Mouse (Mus musculus) forebrain, embryonic 10.5 days (tissue): ENCODE results near the gene Pklr. TPM values are rescaled to one million over a fixed set of nuclear protein-coding genes. Genes with fewer than 3 reads are reported as not detected.
A peak's percentile ranks its signal among the peaks of the same experiment; 100 is the strongest.
"Not testable (repeated sequence)": the region's sequence is repeated elsewhere in the genome, so short reads cannot be mapped to it uniquely, and the experiment has no call there.

Source experiments
- DNase-seq: peaks from one replicate; pipeline ENCODE4 v3.0.0-alpha.2; 2017; ENCODE audit warnings: low spot score; ENCODE audit errors: extremely low spot score
- H3K27ac ChIP-seq: fragments of 300-500 bp; sonication (generic); 2 replicates; pipeline ENCODE4 v1.5.1; 2016; ENCODE audit warnings: mild to moderate bottlenecking
- H3K27me3 ChIP-seq: fragments of 300-500 bp; sonication (generic); 2 replicates; pipeline ENCODE4 v1.6.1; 2016; ENCODE audit warnings: mild to moderate bottlenecking; ENCODE audit not compliant: poor library complexity, severe bottlenecking
- H3K36me3 ChIP-seq: fragments of 300-500 bp; sonication (generic); replicated peaks from 2 replicates; pipeline ENCODE4 v1.6.1; 2016; ENCODE audit warnings: mild to moderate bottlenecking, moderate library complexity
- H3K4me1 ChIP-seq: fragments of 300-500 bp; sonication (generic); 2 replicates; pipeline ENCODE4 v1.6.1; 2016
- H3K4me3 ChIP-seq: fragments of 300-500 bp; sonication (generic); 2 replicates; pipeline ENCODE4 v1.5.1; 2016; ENCODE audit warnings: mild to moderate bottlenecking, moderate library complexity
- H3K9me3 ChIP-seq: fragments of 300-500 bp; sonication (generic); 2 replicates; pipeline ENCODE4 v1.6.1; 2016; ENCODE audit warnings: mild to moderate bottlenecking, moderate library complexity
- WGBS: fragments of 180-500 bp; shearing (Covaris S2); methylation state at CpG from one replicate; pipeline ENCODE4 v1.1.7; 2016; 5-methylcytosine and 5-hydroxymethylcytosine counted together
- polyA plus RNA-seq: library from polyadenylated mRNA; unstranded; fragments of >200 nt; fragmentation: Nextera tagmentation; extraction: Ambion mirVana; gene quantifications from 2 replicates; pipeline ENCODE4 v1.2.1, GENCODE M21; 2016

Pklr gene
- polyA plus RNA-seq, 1 experiment from 2014 or later, result 5.6 TPM

DNA sequence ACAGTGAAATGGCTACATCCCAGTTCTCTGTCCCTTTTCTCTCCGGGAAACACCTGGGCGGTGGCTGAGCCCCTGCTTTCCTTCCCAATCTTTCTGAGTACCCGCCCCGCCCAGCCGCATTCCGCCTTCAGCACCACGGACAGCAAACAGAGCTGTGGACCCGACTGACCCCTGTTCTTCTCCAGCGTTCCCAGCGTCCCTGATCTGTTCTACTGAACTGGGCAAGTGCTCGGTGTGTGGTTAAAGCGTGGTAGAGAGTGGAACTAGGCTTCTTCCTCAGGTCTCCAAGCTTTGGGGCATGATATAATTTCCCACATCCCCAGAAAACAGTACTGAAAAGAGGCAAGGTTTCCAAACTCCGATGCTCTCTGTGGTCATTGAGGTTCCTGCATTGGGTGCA, 23.3 kb downstream of the Pklr start:
- H3K36me3 ChIP-seq, result no peaks in the 10 kb centered on the region
- peaks cover 21% of the 10 kb centered on the region for H3K27me3 ChIP-seq
- peak overlapping the region; percentile 77 for H3K4me3 ChIP-seq
- 2% methylated on average over 13 of the region's 13 CpGs for WGBS
- DNase-seq, result peak; percentile 76
- H3K4me1 ChIP-seq, result peaks cover 33% of the 10 kb centered on the region
- H3K27ac ChIP-seq, result no peak overlapping the region
- no peaks in the 10 kb centered on the region for H3K9me3 ChIP-seq

DNA sequence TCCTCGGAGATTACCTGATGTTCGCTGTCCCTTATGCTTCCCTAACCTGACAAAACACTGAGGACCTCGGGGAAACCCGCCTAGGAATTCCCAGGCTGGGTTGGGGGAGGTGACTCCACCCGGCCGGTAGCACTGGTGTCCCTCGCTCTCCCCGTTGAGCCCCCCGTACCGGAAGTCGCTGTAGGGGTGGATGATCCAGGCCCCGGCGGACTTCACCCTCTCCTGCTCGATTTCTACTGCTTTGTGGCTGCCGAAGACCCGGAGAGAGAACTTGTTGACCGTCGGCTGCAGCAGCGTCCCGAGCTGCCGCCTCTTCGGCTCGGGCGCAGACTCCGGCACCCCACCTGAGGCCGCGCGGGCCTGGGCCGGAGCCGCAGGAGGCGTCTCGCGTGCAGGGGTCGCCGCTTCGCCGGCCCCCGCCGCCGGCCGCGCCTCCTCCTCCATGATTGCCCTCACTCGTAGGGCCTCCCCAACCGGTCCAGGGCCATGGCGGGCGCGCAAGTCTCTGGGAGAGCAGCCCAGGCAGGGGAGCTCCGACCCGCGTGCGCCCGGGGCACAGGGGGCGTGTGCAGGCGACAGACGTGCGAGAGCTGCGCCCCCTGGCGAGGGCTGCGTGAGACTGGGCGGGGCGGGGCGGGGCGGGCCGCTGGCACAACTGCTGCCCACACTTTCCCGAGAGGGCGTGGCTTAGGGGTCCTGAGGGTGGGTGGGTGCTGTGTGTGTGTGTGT, 23.8 kb downstream of the Pklr start, which contains the start of gene Hcn3:
Gene Hcn3 (minus strand): TSS at position 581 of the 729 bp plus-strand sequence.
- under 1% methylated on average over 66 of the region's 66 CpGs for WGBS
- peak within 1 kb of the TSS; percentile 82 for H3K27ac ChIP-seq

DNA sequence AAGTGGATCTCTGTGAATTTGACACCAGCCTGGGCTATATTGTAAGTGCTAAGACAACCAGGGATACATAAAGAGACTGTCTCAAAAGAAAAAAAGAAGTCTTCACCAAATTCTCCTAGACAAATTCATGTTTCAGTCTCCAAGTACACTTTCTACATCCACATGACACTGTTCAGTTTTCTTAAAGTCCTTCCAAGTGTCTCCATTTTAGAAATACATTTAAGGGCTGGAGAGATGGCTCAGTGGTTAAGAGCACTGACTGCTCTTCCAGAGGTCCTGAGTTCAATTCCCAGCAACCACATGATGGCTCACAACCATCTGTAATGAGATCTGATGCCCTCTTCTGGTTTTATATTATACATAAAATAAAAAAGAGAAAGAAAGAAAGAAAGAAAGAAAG, 25.3 kb downstream of the Pklr start:
- Histone ChIP-seq H3K4me1 (peaks cover 49% of the 10 kb centered on the region), H3K27me3 (peaks cover 21% of the 10 kb centered on the region)
- not testable (repeated sequence) for H3K4me3 ChIP-seq, H3K9me3 ChIP-seq, DNase-seq, H3K36me3 ChIP-seq, H3K27ac ChIP-seq

More for the DNA sequence above, 23.8 kb downstream of the Pklr start, which contains the start of gene Hcn3:
- Histone ChIP-seq H3K4me1 (peaks cover 38% of the 10 kb centered on the region), H3K27me3 (peaks cover 21% of the 10 kb centered on the region), H3K4me3 (peak within 1 kb of the TSS; percentile 77), H3K9me3 (no peaks in the 10 kb centered on the region), H3K36me3 (no peaks in the 10 kb centered on the region)
- peak; percentile 77 for DNase-seq

DNA sequence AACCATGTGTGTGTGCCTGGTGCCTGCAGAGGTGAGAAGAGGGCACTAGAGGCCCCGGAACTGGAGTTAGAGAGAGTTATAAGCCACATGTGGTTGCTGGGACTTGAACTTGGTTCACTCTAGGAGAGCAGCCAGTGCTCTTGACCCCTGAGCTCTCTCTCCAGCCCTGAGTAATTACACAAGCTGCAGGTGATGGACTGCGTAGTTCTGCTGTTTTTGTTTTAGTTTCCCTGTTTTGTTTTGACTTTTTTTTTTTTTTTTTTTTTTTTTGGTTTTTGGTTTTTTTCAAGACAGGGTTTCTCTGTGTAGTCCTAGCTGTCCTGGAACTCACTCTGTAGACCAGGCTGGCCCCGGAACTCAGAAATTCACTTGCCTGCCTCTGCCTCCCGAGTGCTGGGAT, 25.8 kb downstream of the Pklr start:
- H3K27me3 ChIP-seq, result peaks cover 21% of the 10 kb centered on the region
- H3K36me3 ChIP-seq, result peaks cover 6% of the 10 kb centered on the region
- H3K4me1 ChIP-seq, result peaks cover 55% of the 10 kb centered on the region
- H3K4me3 ChIP-seq, result no peak overlapping the region
- H3K27ac ChIP-seq, result no peak overlapping the region
- WGBS, result 87% methylated on average over 4 of the region's 4 CpGs
- DNase-seq, result no peak
- H3K9me3 ChIP-seq, result no peaks in the 10 kb centered on the region

DNA sequence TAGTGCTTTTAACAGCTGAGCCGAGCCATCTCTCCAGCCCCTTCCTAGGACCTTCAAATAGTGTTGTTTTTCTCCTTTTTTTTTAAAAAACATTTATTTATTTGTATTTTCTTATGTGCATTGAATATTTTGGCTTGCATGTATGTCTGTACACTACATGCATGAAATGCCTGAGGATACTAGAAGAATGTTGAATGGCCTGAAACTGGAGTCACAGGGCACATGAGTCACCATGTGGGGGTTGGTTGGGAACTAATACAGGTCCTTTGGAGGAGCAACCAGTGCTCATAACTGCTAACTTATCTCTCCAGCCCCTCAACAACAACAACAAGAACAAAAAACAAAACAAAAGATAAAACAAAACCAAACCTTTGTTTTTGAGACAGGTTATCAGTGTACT, 27.2 kb downstream of the Pklr start:
- Histone ChIP-seq H3K4me1 (peaks cover 54% of the 10 kb centered on the region), H3K27ac (no peak overlapping the region), H3K4me3 (no peak overlapping the region), H3K27me3 (peaks cover 17% of the 10 kb centered on the region), H3K9me3 (no peaks in the 10 kb centered on the region), H3K36me3 (peaks cover 19% of the 10 kb centered on the region)
- no peak for DNase-seq
- 78% methylated on average over 1 of the region's 1 CpGs for WGBS

DNA sequence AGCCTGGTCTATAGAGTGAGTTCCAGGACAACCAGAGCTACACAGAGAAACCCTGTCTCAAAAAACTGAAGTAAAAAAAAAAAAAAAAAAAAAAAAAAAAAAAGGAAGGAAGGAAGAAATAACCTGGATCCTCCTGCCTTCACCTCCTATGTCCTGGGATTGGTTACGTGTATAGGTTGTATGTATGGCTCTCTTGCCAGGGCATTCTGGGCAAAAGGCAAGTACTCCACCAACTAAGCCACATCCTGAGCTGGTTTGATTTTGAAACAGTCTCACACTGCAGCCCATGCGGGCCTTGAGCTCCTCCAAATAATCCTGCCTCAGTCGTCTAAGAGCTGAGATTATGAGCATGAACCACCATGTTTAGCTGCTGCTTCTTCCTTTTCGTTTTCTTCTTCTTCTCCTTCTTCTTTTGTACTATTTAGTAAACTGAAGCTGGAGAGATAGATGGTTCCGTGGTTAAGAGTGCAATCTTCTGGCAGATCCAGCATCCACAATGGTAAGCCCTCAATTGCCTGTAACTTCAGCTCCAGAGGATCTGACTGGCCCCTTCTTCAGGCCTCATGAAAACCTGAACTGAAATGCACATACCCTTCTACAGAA, 27.8 kb downstream of the Pklr start:
- Histone ChIP-seq H3K27me3 (peaks cover 11% of the 10 kb centered on the region), H3K36me3 (peaks cover 25% of the 10 kb centered on the region), H3K4me1 (peaks cover 48% of the 10 kb centered on the region), H3K27ac (peak overlapping the region; percentile 97), H3K4me3 (peak overlapping the region; percentile 90), H3K9me3 (no peaks in the 10 kb centered on the region)
- no peak for DNase-seq
- WGBS, result 73% methylated on average over 5 of the region's 5 CpGs

DNA sequence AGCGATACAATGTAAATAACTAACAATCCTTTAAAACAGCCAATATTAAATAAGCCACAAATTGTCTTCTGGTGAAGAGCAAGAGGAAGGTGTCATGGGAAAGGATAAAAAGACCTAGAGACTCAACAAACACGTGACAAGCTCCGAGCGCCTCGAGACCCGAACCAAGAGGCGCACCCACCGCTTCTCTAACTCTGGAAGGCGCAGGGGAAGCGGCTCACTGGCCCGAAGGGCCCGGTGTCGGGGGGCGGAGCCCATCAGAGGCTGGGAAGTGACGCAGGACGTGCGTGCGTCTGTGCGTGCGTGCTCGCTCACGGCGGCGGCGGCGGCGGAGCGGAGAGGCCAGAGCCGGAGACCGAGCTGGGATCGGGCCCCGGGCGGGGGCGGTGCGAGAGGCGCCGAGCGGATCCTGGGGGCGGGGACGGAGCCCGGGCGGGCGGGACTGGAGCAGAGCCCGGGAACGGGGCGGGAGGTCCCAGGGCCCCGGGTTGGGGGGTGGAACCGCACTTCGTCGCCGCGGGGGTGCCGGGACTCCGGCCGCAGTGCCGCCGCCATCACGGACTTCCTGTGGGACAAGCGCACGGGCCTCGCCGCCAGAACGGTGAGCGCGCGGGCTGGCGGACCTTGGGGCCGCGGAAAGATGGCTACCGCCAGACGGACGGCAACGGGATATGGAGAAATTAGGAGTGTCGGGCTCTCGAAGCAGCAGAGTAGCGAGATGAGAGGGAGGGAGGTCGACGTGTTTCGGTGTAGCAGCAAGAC, 28.7 kb downstream of the Pklr start, which contains the start of gene Clk2:
Gene Clk2 (plus strand): TSS at position 290 of the 762 bp plus-strand sequence.
- peaks cover 35% of the 10 kb centered on the region for H3K36me3 ChIP-seq
- peaks cover 39% of the 10 kb centered on the region for H3K4me1 ChIP-seq
- no peaks in the 10 kb centered on the region for H3K9me3 ChIP-seq
- H3K27me3 ChIP-seq, result peaks cover 2% of the 10 kb centered on the region; the same call in 1 of the 2 replicates
- peak; percentile 97 for DNase-seq
- peak within 1 kb of the TSS; percentile 90 for H3K4me3 ChIP-seq
- under 1% methylated on average over 79 of the region's 79 CpGs for WGBS
- H3K27ac ChIP-seq, result peak within 1 kb of the TSS; percentile 97

DNA sequence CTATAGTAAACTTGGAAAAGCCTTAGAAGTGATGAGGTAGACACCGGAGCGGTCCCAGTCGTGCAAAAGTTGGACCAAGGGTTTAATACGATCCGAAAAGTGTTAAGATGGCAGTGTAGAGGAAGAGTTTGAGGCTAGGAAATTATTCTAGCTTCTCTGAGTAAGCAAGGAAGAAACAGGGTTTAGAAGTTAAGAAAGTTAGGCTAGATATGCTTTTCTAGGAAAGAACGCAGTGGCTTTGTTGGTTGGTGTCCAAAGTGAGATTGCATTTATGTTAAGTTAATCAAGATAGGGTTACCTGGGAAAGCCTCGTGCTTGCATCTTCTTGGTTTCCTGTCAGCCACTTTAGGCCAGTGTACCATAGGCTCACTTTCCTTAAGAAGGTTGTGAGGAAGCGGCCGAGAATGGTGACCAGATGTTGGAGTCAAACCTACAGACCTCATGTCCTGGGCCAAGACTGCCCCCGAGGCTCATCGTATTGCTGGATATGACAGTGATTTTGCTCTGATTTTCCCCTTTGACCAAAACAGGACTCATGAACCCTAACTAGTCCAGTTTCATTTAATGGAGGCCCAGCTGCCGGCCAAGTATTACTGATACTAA, 29.4 kb downstream of the Pklr start:
- WGBS, result 30% methylated on average over 12 of the region's 12 CpGs
- no peak for DNase-seq
- H3K4me1 ChIP-seq, result peaks cover 32% of the 10 kb centered on the region
- peaks cover 42% of the 10 kb centered on the region for H3K36me3 ChIP-seq
- no peaks in the 10 kb centered on the region for H3K27me3 ChIP-seq
- H3K4me3 ChIP-seq, result peak overlapping the region; percentile 90
- peak overlapping the region; percentile 97 for H3K27ac ChIP-seq
- no peaks in the 10 kb centered on the region for H3K9me3 ChIP-seq

DNA sequence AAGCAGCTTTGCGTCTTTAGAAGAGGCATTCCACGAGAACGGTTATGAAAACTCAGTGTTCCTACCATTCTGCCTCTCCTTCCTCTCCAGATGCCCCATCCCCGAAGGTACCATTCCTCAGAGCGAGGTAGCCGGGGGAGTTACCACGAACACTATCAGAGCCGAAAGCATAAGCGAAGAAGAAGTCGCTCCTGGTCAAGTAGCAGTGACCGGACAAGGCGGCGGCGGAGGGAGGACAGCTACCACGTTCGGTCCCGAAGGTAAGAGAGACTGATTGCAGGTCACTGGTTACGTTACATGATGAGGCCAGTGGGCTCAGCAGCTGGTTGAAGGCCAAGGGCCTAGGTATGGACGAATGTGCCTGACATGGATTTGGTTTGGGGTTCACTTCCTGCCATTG, 31.0 kb downstream of the Pklr start:
- H3K36me3 ChIP-seq, result peaks cover 57% of the 10 kb centered on the region
- 96% methylated on average over 19 of the region's 19 CpGs for WGBS
- H3K9me3 ChIP-seq, result no peaks in the 10 kb centered on the region
- DNase-seq, result no peak
- no peaks in the 10 kb centered on the region for H3K27me3 ChIP-seq
- H3K4me1 ChIP-seq, result peaks cover 30% of the 10 kb centered on the region
- peak overlapping the region; percentile 6; the same call in 1 of the 2 replicates for H3K4me3 ChIP-seq
- H3K27ac ChIP-seq, result no peak overlapping the region

DNA sequence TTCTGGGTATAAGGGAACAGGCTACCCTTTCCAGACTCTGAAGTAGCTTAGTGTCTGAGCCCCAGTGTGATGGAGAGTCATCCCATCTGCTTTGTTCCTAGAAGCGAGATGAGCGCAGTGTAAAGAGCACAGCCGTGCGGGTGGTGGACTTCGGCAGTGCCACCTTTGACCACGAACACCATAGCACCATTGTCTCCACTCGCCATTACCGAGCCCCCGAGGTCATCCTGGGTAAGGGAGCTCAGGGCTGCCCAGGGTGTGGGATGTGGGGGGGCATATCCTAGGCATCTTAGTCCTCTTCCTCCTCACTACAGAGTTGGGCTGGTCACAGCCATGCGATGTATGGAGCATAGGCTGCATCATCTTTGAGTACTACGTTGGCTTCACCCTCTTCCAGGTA, 38.9 kb downstream of the Pklr start:
- H3K4me1 ChIP-seq, result peaks cover 24% of the 10 kb centered on the region
- H3K9me3 ChIP-seq, result no peaks in the 10 kb centered on the region
- DNase-seq, result no peak
- no peak overlapping the region for H3K27ac ChIP-seq
- H3K27me3 ChIP-seq, result no peaks in the 10 kb centered on the region
- 93% methylated on average over 11 of the region's 11 CpGs for WGBS
- peaks cover 83% of the 10 kb centered on the region for H3K36me3 ChIP-seq
- no peak overlapping the region for H3K4me3 ChIP-seq

DNA sequence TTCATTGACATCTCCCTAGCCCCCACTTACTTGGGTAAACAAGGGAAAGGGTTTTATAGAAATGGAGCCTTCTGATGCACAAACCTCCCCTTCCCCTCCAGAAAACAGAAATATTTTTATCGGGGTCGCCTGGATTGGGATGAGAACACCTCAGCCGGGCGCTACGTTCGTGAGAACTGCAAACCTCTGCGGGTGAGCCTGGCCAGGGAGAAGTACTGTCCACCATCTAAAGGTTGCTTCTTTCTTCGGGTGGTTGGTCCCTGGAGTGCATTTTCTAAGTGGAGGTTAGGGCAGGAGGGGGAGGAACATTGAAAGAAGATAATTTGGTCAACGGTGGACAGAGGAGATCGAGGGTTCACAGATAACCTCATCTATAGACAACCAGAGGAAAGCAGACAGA, 39.6 kb downstream of the Pklr start:
- no peak overlapping the region for H3K4me3 ChIP-seq
- no peaks in the 10 kb centered on the region for H3K27me3 ChIP-seq
- 95% methylated on average over 10 of the region's 10 CpGs for WGBS
- H3K9me3 ChIP-seq, result no peaks in the 10 kb centered on the region
- no peak overlapping the region for H3K27ac ChIP-seq
- peaks cover 24% of the 10 kb centered on the region for H3K4me1 ChIP-seq
- peaks cover 83% of the 10 kb centered on the region for H3K36me3 ChIP-seq
- no peak for DNase-seq

DNA sequence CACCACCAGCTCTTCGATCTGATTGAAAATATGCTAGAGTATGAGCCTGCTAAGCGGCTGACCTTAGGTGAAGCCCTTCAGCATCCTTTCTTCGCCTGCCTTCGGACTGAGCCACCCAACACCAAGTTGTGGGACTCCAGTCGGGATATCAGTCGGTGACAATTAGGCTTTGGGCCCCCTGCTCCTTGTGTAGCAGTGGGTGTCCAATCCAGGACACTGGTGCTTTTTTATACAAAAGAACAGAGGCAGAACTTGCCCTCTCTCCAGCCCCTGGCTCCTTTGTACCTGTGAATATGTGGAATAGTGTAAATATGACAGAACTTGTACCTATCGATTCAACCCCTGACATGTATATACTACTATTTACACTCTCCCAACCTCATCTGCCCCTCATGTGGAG, 40.5 kb downstream of the Pklr start:
- peaks cover 24% of the 10 kb centered on the region for H3K4me1 ChIP-seq
- H3K4me3 ChIP-seq, result peak overlapping the region; percentile 81
- peaks cover 83% of the 10 kb centered on the region for H3K36me3 ChIP-seq
- H3K9me3 ChIP-seq, result no peaks in the 10 kb centered on the region
- no peak for DNase-seq
- 81% methylated on average over 7 of the region's 7 CpGs for WGBS
- no peaks in the 10 kb centered on the region for H3K27me3 ChIP-seq
- 0 out of 2 replicates have a peak overlapping the region, but pooled peaks have one; percentile 84 for H3K27ac ChIP-seq
